8 mouse cellular contexts compared by ENCODE assay signal in genomic region chrX:99819395-99819935, GRCm38 (mm10). TPM values are rescaled to one million over a fixed set of nuclear protein-coding genes. Genes with fewer than 3 reads are reported as not detected.
DNase-seq lines count a peak whose midpoint lies in the region; ATAC-seq lines count a peak whose summit lies in the region.

No protein-coding gene starts in this region.

- 29% methylated on average over 22 of the region's 22 CpGs for WGBS in forebrain, embryonic 15.5 days
- WGBS in hindbrain, embryonic 14.5 days = 20% methylated on average over 21 of the region's 22 CpGs

- peak; percentile 62 for ATAC-seq in forebrain, embryonic 15.5 days (replicated peaks)
- peak; percentile 78 for ATAC-seq in hindbrain, embryonic 14.5 days (ENCODE audit: low FRiP score)

- peak overlapping the region; percentile 57 for H3K9ac ChIP-seq in forebrain, embryonic 15.5 days (replicated peaks)
- H3K9ac ChIP-seq in hindbrain, embryonic 14.5 days = peak overlapping the region; percentile 51

- H3K4me2 ChIP-seq in forebrain, embryonic 15.5 days (replicated peaks) = peak overlapping the region; percentile 58
- H3K4me2 ChIP-seq in hindbrain, embryonic 14.5 days (replicated peaks) = peak overlapping the region; percentile 60

- H3K9me3 ChIP-seq in forebrain, embryonic 15.5 days = no peaks in the 10 kb centered on the region
- H3K9me3 ChIP-seq in hindbrain, embryonic 14.5 days (ENCODE audit: control insufficient read depth, low read length) = no peaks in the 10 kb centered on the region

- peaks cover 18% of the 10 kb centered on the region; the same call in 1 of the 2 replicates for H3K4me1 ChIP-seq in forebrain, embryonic 15.5 days
- H3K4me1 ChIP-seq in hindbrain, embryonic 14.5 days (replicated peaks; ENCODE audit: control insufficient read depth, insufficient read depth, low read length) = peaks cover 4% of the 10 kb centered on the region; the same call in 1 of the 2 replicates

- peak; percentile 53 for DNase-seq in WW6 (ENCODE audit: low read depth, low spot score)
- peak; percentile 52 for DNase-seq in cerebellum, adult 11 months
- DNase-seq in hindbrain, embryonic 14.5 days (ENCODE audit: low spot score) = peak; percentile 73
- peak; percentile 50 to 57 for DNase-seq in left cerebral cortex, adult 18-20 months (ENCODE audit: low spot score in 2 of 2)
- DNase-seq in lung, postnatal 25 days (ENCODE audit: low spot score) = peak; percentile 34
- DNase-seq in right cerebral cortex, postnatal 14 days = peak; percentile 45
- no peak for DNase-seq in thymus, postnatal 36 days

- peak overlapping the region; percentile 71 for H3K4me3 ChIP-seq in forebrain, embryonic 15.5 days
- peak overlapping the region; percentile 61 for H3K4me3 ChIP-seq in hindbrain, embryonic 14.5 days (replicated peaks; ENCODE audit: low read length)

- H3K36me3 ChIP-seq in forebrain, embryonic 15.5 days = no peaks in the 10 kb centered on the region
- H3K36me3 ChIP-seq in hindbrain, embryonic 14.5 days (replicated peaks; ENCODE audit: control insufficient read depth, insufficient read depth) = no peaks in the 10 kb centered on the region

- H3K27ac ChIP-seq in forebrain, embryonic 15.5 days (replicated peaks) = peak overlapping the region; percentile 86
- H3K27ac ChIP-seq in hindbrain, embryonic 14.5 days = peak overlapping the region; percentile 66

- H3K27me3 ChIP-seq in forebrain, embryonic 15.5 days = no peaks in the 10 kb centered on the region
- peaks cover 14% of the 10 kb centered on the region; the same call in 1 of the 2 replicates for H3K27me3 ChIP-seq in hindbrain, embryonic 14.5 days (ENCODE audit: control insufficient read depth, insufficient read depth, low read length)

RNA-seq across cellular contexts. Expression of gene Tmem28, which starts 1.4 kb away (rescaled TPM):
- polyA plus RNA-seq in forebrain, embryonic 15.5 days (2015; fragmentation: Nextera tagmentation; extraction: Ambion mirVana) = 1.4 and 1.5 TPM in 2 replicates
- 2.1 and 2.4 TPM in 2 replicates for polyA plus RNA-seq in hindbrain, embryonic 14.5 days (2014; fragmentation: Nextera tagmentation; extraction: Ambion mirVana)
- 10 to 100 TPM; 18.6 to 19.6 TPM for total RNA-seq in left cerebral cortex, adult 18-20 months (2021)

Comparison
In these comparisons a context has a peak if more than half of its experiments do, and no peak if none do; other contexts are left out.
1. DNase-seq: peak in WW6 (single experiment), cerebellum, adult 11 months (single experiment), hindbrain, embryonic 14.5 days (single experiment), left cerebral cortex, adult 18-20 months (2 of 2), lung, postnatal 25 days (single experiment) and right cerebral cortex, postnatal 14 days (single experiment); none in thymus, postnatal 36 days (0 of 2).